Mouse (Mus musculus) left cerebral cortex, adult 6 months (tissue): Measurements from ENCODE around the gene Olfr1212. TPM values are rescaled to one million over a fixed set of nuclear protein-coding genes. Genes with fewer than 3 reads are reported as not detected.

ENCODE experiments used
- long read RNA-seq, 2 experiments: library from polyadenylated mRNA; unstranded; transcript quantifications; one replicate each; pipeline ENCODE4 v2.0.0; 2019 to 2020
- polyA plus RNA-seq: library from polyadenylated mRNA; unstranded; fragments of <200 nt; fragmentation: Nextera tagmentation; gene quantifications from 2 replicates; pipeline ENCODE4 v1.2.3, GENCODE M21; 2021

Olfr1212 gene
- not detected in 2 replicates for polyA plus RNA-seq
- long read RNA-seq, experiment 1 = 0 reads
- long read RNA-seq, experiment 2 = 0 reads

DNA sequence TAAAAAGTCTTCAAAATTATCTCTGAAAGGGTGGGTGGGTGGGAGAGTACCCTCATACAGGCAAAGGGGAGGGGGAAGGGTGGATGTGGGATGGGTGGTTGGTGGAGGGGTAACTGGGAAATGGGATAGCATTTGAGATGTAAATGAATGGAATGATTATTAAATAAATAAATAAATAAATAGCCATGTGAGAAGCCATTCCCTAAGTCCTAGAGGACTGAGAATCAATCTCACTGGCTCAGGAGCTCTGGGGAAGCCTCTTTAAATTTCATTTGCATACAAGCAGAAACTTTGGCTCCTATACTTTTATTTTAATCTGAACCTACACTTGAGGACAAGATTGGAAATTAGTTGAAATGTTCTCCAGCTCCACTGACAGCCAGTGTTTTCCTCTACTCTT is at the start of gene Olfr1212:
Gene Olfr1212 (plus strand): TSS at position 301 of the 400 bp plus-strand sequence.

DNA sequence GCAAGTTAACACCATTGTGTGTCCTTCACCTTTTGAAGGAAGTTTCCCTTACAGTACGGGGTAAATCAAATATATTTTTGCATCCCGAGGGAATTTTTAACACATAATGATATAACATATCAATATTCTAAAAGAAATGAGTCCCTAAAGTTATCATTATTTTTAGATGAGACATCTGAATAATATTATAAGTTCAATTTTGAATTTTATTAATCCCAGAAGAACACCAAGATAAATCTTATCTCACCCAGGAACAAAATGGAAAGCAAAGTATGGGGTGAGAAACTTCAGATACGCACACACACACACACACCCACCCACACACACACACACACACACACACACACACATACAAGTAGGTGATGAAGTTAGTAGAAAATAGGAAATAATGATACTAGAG is 38.7 kb upstream of the Olfr1212 start, which contains the start of gene Olfr1209:
Gene Olfr1209 (minus strand): TSS at position 101 of the 400 bp plus-strand sequence.

DNA sequence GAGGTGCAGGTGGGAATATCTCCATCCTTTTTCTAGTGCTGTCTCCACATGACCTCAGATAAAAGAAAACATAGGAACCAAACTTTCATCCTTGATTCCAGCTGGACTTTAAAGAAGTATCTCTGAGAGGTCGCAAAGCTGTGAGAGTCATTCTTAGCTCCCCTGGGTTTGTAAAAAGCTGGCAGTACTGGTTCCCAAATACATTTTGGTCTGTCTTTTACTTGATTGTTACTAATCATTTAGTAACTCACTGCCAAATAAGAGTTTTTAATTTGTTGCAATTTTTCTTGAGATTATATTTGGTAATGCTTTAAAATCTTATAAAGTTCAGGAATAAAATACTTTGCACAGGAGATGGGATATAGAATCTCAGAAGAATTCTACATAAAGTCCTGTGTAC is 15.8 kb upstream of the Olfr1212 start, which contains the start of gene Olfr1211:
Gene Olfr1211 (minus strand): TSS at position 101 of the 400 bp plus-strand sequence.

DNA sequence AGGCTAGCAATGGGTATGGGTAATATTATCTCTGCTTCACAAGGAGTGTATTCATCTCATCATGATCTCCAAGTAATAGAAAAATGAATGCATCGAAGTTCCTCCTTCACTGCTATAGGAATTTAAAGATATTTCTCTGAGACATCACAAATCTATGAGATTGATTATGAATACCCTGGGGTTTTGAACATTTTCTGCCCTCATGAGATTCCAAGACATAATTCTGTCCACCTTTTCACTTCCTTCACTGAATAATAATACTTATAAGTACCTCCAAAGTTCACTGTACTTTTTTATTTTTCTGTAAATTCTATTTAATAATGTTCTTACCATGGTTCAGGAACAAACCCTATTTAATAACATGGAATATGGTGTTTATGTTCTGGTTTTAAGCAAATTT is 26.4 kb downstream of the Olfr1212 start, which contains the start of gene Gm13762:
Gene Gm13762 (minus strand): TSS at position 101 of the 400 bp plus-strand sequence.

DNA sequence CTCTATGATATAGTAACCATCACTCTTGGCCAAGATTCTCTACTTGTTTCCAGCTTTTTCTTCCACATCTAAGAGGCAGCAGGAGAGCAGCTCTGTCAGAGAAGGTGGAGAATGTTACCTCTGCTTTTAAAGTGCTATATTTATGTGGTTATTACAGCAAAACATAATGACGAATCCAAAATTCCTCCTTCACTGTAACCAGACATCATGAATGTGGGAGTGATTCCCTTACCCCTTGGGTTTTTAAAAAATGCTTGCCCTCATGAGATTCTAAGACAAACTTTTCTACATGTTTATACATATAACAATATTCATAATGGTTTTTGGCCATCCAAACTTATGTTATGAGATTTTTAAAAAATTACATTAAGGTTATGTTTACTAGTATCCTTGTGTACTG is 38.8 kb downstream of the Olfr1212 start, which contains the start of gene Olfr1214:
Gene Olfr1214 (minus strand): TSS at position 101 of the 400 bp plus-strand sequence.

DNA sequence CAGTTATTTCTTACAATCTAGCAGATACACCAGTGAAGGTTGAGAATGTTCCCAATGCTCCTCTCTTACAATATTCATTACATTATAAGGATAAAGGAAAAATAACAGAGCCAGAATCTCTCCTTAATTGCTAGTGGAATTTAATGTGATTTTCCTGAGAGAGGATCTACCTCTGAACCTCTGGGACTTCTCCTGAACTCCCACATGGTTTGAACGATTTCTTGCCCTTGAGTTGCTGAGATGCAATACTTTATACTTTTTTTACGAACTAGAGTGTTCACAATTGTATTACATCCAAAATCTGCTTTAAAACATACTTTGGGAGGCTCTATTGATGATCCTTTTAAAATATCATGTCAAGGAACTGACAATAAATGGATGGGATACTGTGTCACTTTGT is 53.1 kb downstream of the Olfr1212 start, which contains the start of gene Olfr1215:
Gene Olfr1215 (minus strand): TSS at position 101 of the 400 bp plus-strand sequence.

Other genes with a start within 250 kb of the Olfr1212 start
- not detected in 2 replicates for gene Olfr1196, start 249.4 kb upstream of the Olfr1212 start, polyA plus RNA-seq
- not detected in 2 replicates for gene Olfr1197, start 221.6 kb upstream of the Olfr1212 start, polyA plus RNA-seq
- gene Olfr1198, start 202.6 kb upstream of the Olfr1212 start, polyA plus RNA-seq = not detected in 2 replicates
- not detected in 2 replicates for gene Olfr1199, start 193.5 kb upstream of the Olfr1212 start, polyA plus RNA-seq
- gene Olfr1200, start 183.5 kb upstream of the Olfr1212 start, polyA plus RNA-seq = 0.04 TPM in 1 of 2 replicates, not detected in the other
- gene Olfr1201, start 160.9 kb upstream of the Olfr1212 start, polyA plus RNA-seq = not detected in 2 replicates
- gene Olfr1202, start 139.5 kb upstream of the Olfr1212 start, polyA plus RNA-seq = not detected in 2 replicates
- gene Olfr1205, start 124.2 kb upstream of the Olfr1212 start, polyA plus RNA-seq = not detected in 2 replicates
- gene Olfr1204, start 104.7 kb upstream of the Olfr1212 start, polyA plus RNA-seq = not detected in 2 replicates
- not detected in 2 replicates for gene Olfr1206, start 90.7 kb upstream of the Olfr1212 start, polyA plus RNA-seq
- gene Olfr1208, start 51.7 kb upstream of the Olfr1212 start, polyA plus RNA-seq = not detected in 2 replicates
- not detected in 2 replicates for gene Olfr1209, start 38.8 kb upstream of the Olfr1212 start, polyA plus RNA-seq
- not detected in 2 replicates for gene Olfr1211, start 15.9 kb upstream of the Olfr1212 start, polyA plus RNA-seq
- gene Gm13762, start 26.3 kb downstream of the Olfr1212 start, polyA plus RNA-seq = not detected in 2 replicates
- gene Olfr1214, start 38.7 kb downstream of the Olfr1212 start, polyA plus RNA-seq = not detected in 2 replicates
- gene Olfr1215, start 53.0 kb downstream of the Olfr1212 start, polyA plus RNA-seq = not detected in 2 replicates
- gene Olfr1216, start 64.4 kb downstream of the Olfr1212 start, polyA plus RNA-seq = not detected in 2 replicates
- gene Olfr1217, start 78.1 kb downstream of the Olfr1212 start, polyA plus RNA-seq = not detected in 2 replicates
- gene Olfr1218, start 107.2 kb downstream of the Olfr1212 start, polyA plus RNA-seq = not detected in 2 replicates
- gene Olfr1219, start 129.5 kb downstream of the Olfr1212 start, polyA plus RNA-seq = not detected in 2 replicates
- gene Olfr1220, start 152.9 kb downstream of the Olfr1212 start, polyA plus RNA-seq = not detected in 2 replicates
- not detected in 2 replicates for gene Olfr1221, start 163.3 kb downstream of the Olfr1212 start, polyA plus RNA-seq
- not detected in 2 replicates for gene Olfr1222, start 179.1 kb downstream of the Olfr1212 start, polyA plus RNA-seq
- not detected in 2 replicates for gene Olfr1223, start 197.6 kb downstream of the Olfr1212 start, polyA plus RNA-seq
- gene Olfr1224-ps1, start 210.1 kb downstream of the Olfr1212 start, polyA plus RNA-seq = not detected in 2 replicates
- gene Olfr1225, start 220.7 kb downstream of the Olfr1212 start, polyA plus RNA-seq = not detected in 2 replicates
- not detected in 2 replicates for gene Olfr1226, start 246.1 kb downstream of the Olfr1212 start, polyA plus RNA-seq